Mouse (Mus musculus): ENCODE data around the gene Spcs3. TPM values are rescaled to one million over a fixed set of nuclear protein-coding genes. Genes with fewer than 3 reads are reported as not detected.

The Spcs3 gene
- polyA plus RNA-seq, 1 experiment, result 70.7 TPM

- Histone ChIP-seq H3K36me3 (ENCODE audit: control insufficient read depth, insufficient read depth, low read length, poor library complexity, severe bottlenecking) (no peaks in the 10 kb centered on the region), H3K9ac (ENCODE audit: low read depth, poor library complexity, severe bottlenecking) (no peak overlapping the region), H3K4me1 (ENCODE audit: control insufficient read depth, insufficient read depth, low read length) (no peaks in the 10 kb centered on the region), H3K27me3 (ENCODE audit: control insufficient read depth, insufficient read depth, low read length, poor library complexity, severe bottlenecking) (no peaks in the 10 kb centered on the region), H3K9me3 (replicated peaks; ENCODE audit: control insufficient read depth, insufficient read depth, low read length, poor library complexity, severe bottlenecking) (0 out of 2 replicates have a peak, but pooled peaks cover 2% of the 10 kb centered on the region), H3K27ac (ENCODE audit: insufficient read depth, low read length) (no peak overlapping the region), H3K4me3 (ENCODE audit: low read depth, low read length) (no peak overlapping the region)
- no peak for TF ChIP-seq CTCF (IDR thresholded peaks at IDR 0.05; ENCODE audit: low read depth, low read length)
- TF ChIP-seq EP300 (IDR thresholded peaks at IDR 0.05; ENCODE audit: insufficient read depth, low read depth, low read length), result no peak
- TF ChIP-seq POLR2A (IDR thresholded peaks at IDR 0.05; ENCODE audit: insufficient read depth, low read length), result no peak
Observed at GRCm38 (mm10) chr8:54486555-54487273, 43.1 kb downstream of the Spcs3 start.

Other genes starting within 250 kb of the Spcs3 start
- gene Asb5, start 418 bp downstream of the Spcs3 start, polyA plus RNA-seq (2011; ENCODE audit: insufficient read depth, insufficient read length, low read depth, missing spikeins), result not detected in 2 replicates
- gene Spata4, start 70.8 kb upstream of the Spcs3 start, polyA plus RNA-seq (2011; ENCODE audit: insufficient read depth, insufficient read length, low read depth, missing spikeins), result not detected in 2 replicates